Mouse (Mus musculus) G1E (cell line): ENCODE results near the gene Mpc2. TPM values are rescaled to one million over a fixed set of nuclear protein-coding genes. Genes with fewer than 3 reads are reported as not detected.

Experiments
- ATAC-seq: 2 replicates; pipeline ENCODE4 v1.8.0; 2016; ENCODE audit warnings: mild to moderate bottlenecking; ENCODE audit not compliant: insufficient number of reproducible peaks, poor library complexity, low FRiP score, severe bottlenecking; ENCODE audit errors: extremely low read depth
- DNase-seq: peaks from one replicate; pipeline ENCODE4 v3.0.0; 2012; ENCODE audit warnings: low spot score
- H3K27me3 ChIP-seq: 2 replicates; pipeline ENCODE4 v1.6.1; 2012; ENCODE audit warnings: mild to moderate bottlenecking, low read length, inconsistent platforms; ENCODE audit not compliant: insufficient read depth
- H3K36me3 ChIP-seq: replicated peaks from 2 replicates; pipeline ENCODE3; 2012; ENCODE audit warnings: mild to moderate bottlenecking, inconsistent platforms
- H3K4me1 ChIP-seq: 2 replicates; pipeline ENCODE4 v1.6.1; 2012; ENCODE audit warnings: low read depth, low read length, inconsistent platforms, mixed read lengths; ENCODE audit not compliant: insufficient read depth
- H3K4me3 ChIP-seq: 2 replicates; pipeline ENCODE4 v1.5.1; 2012; ENCODE audit warnings: low read depth, mild to moderate bottlenecking, inconsistent platforms, low read length, moderate library complexity, mixed read lengths
- H3K9me3 ChIP-seq: replicated peaks from 2 replicates; pipeline ENCODE4 v1.6.1; 2012; ENCODE audit warnings: inconsistent platforms
- CTCF ChIP-seq: IDR thresholded peaks from 2 replicates; pipeline ENCODE4 v1.5.1; 2012; ENCODE audit warnings: low read depth, low read length, inconsistent platforms, mixed read lengths
- GATA1 ChIP-seq: IDR thresholded peaks from 2 replicates; pipeline ENCODE4 v1.6.1; 2012; ENCODE audit warnings: borderline replicate concordance, low read length, inconsistent platforms, mixed read lengths
- GATA2 ChIP-seq: IDR thresholded peaks from 2 replicates; pipeline ENCODE4 v1.6.1; 2012; ENCODE audit warnings: low read depth, low read length, inconsistent platforms, borderline replicate concordance
- POLR2AphosphoS5 ChIP-seq: IDR thresholded peaks from 2 replicates; pipeline ENCODE4 v1.6.1; 2012; ENCODE audit warnings: low read depth, low read length, inconsistent platforms; ENCODE audit not compliant: insufficient replicate concordance
- TAL1 ChIP-seq: conservative IDR thresholded peaks from 2 replicates; pipeline ENCODE4 v1.6.1; 2012; ENCODE audit warnings: low read depth, low read length, inconsistent platforms, mixed read lengths
- polyA plus RNA-seq: library from polyadenylated mRNA; stranded (reverse); fragments of >175 nt; gene quantifications from 2 replicates; pipeline ENCODE4 v1.2.3, GENCODE M21; 2012
- total RNA-seq, 2 experiments: library from RNA; stranded (forward) in 1 of 2; stranded (reverse) in 1 of 2; fragments of 200-1000 nt in 1 of 2; fragments of >200 nt in 1 of 2; fragmentation: Nextera tagmentation in 1 of 2; gene quantifications; 2 replicates each; pipeline ENCODE4 v1.2.3; 2014 to 2017

Gene Mpc2
- total RNA-seq (2014; fragmentation: Nextera tagmentation) (37.6 and 43.4 TPM in 2 replicates), total RNA-seq (2017) (121 and 126 TPM in 2 replicates), polyA plus RNA-seq (67.1 and 68.1 TPM in 2 replicates)

DNA sequence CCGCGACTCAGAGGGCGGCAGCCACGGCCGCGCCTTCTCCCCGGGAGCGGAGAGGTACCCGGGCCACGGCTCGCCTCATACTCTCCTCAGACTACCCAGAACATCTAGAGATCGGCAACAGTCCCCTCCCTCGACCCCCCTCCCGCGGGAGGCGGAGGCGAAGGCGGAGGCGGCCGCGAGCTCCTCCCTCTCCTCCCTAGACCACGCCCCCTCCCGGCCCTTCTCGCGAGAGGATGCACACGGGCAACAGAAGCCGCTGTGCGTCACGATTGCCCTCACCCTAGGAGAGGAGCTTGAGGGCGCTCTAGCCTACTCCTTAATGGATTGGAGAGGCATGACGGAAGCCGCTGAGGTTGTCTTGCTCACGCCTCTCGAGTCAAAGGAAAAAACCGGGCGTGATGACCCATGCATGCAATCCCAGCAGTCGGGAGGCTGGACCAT lies at the start of gene Mpc2, which contains the start of gene Dcaf6:
TSS of gene Mpc2 (plus strand) at position 278 of the 441 bp plus-strand sequence.
TSS of gene Dcaf6 (minus strand) at position 116 of the 441 bp plus-strand sequence.
- Histone ChIP-seq H3K4me3 (peak within 1 kb of the TSS; percentile 91), H3K4me1 (peaks cover 19% of the 10 kb centered on the region), H3K9me3 (no peaks in the 10 kb centered on the region), H3K27me3 (no peaks in the 10 kb centered on the region), H3K36me3 (peaks cover 4% of the 10 kb centered on the region)
- ATAC-seq (peak; percentile 71), DNase-seq (peak; percentile 83)
- TF ChIP-seq POLR2AphosphoS5, result 0 out of 2 replicates have a peak, but pooled peaks have one; percentile 32
- TF ChIP-seq GATA2, result no peak
- TF ChIP-seq GATA1, result no peak

DNA sequence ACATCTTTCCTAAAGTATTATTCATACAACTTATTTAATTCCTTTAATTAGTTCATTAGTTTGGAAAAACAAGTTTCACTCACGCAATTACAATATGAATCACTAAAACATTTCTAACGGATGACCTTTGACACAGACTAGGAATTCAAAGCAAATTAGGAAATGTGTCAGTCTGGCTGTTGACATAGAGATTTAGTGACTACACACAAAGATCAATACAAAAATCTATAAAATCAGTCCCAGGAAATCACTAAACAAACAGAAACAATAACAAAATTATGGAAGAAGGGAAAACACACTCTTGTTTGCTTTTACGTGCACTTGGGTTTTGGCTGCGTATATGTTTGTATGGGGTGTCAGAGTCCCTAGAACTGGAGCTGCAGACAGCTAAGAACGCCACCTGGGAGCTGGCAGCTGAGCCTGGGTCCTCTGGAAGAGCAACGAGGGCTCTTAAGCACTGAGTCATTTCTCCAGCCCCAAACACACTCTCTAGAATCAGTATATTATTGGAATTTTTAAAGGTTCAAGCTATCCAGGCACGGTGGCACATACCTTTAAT lies 39.0 kb upstream of the Mpc2 start:
- Histone ChIP-seq H3K27me3 (no peaks in the 10 kb centered on the region), H3K4me1 (no peaks in the 10 kb centered on the region; the same call in 1 of the 2 replicates), H3K4me3 (no peak overlapping the region), H3K9me3 (no peaks in the 10 kb centered on the region), H3K36me3 (peaks cover 33% of the 10 kb centered on the region)
- no peak for TF ChIP-seq TAL1
- TF ChIP-seq GATA1, result no peak
- no peak for TF ChIP-seq POLR2AphosphoS5
- no peak for TF ChIP-seq GATA2
- TF ChIP-seq CTCF, result no peak
- no peak for ATAC-seq
- DNase-seq, result no peak

DNA sequence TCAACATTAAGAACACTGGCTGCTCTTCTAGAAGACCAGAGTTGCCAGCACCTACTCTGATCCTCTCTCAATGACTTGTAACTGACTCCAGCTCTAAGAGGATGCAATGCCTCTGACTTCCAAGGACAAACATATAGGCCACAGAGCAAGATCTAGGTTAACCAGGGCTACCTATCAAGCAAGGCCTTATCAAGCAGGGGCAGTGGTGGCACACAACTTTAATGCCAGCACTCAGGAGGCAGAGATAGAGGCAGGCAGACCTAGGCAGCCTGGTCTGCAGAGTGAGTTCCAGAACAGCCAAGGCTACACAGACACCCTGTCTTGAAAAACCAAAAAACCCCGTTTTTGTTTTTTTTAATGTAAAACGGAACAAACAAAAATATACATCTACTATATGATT lies 34.2 kb upstream of the Mpc2 start:
- no peak for DNase-seq
- H3K27me3 ChIP-seq, result no peaks in the 10 kb centered on the region
- no peak overlapping the region for H3K4me3 ChIP-seq
- H3K4me1 ChIP-seq, result no peaks in the 10 kb centered on the region; the same call in 1 of the 2 replicates
- H3K9me3 ChIP-seq, result no peaks in the 10 kb centered on the region
- peaks cover 31% of the 10 kb centered on the region for H3K36me3 ChIP-seq
- ATAC-seq, result no peak
- TF ChIP-seq CTCF, result no peak

DNA sequence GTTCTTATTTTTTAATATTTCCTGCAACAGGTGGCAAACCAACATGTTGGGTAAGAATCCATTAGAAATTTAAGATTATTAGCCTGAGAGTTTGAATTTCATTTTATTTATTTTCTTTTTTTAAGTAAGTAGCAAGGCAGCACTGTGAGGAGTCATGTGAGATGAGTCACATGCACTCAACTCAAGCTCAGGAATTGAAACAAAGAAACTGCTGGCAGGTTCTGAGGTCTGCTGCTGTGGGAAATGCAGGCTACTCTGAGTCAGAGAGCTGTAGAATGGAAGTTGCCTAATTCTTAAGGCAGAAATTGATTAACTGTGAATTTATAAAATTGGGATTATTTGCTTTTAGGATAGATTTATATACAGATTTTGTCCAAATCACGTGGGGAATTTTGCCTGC lies 27.6 kb upstream of the Mpc2 start:
- Histone ChIP-seq H3K4me3 (no peak overlapping the region), H3K27me3 (no peaks in the 10 kb centered on the region), H3K9me3 (no peaks in the 10 kb centered on the region), H3K36me3 (peaks cover 19% of the 10 kb centered on the region), H3K4me1 (peaks cover 8% of the 10 kb centered on the region)
- TF ChIP-seq TAL1 (no peak), CTCF (no peak), POLR2AphosphoS5 (no peak), GATA1 (no peak), GATA2 (no peak)
- DNase-seq, result no peak
- no peak for ATAC-seq

DNA sequence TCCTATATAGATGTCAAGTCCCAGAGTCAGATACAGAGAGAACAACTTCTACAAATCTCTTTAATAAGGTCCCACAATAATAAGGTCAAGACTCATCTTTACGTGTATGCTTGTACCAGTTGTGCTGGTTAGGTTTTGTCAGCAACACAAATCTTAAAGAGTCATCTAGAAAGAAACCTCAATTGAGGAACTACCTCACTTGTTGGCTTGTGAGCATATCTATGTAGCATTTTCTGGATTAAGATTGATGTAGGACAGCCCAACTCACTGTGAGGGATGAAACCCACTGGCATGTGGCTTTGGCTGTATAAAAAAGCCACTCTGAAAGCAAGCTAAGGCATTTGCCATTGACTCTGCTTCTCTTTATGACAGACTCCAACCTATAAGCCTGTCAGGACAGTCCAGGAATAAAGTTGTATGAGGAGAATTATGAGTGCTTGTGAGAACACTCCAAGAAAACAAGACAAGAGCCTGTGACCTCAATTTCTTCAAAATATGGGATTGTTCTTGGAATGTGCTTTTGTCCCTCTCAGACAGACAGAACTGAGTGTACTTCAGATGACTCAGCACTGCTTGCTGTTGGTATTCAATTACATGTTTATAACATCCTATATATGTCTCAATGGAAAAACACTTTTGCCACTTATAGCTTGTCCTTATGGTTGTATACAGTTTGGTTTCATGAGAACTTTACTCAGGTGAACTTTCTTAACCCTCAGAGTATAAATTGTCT lies 22.0 kb upstream of the Mpc2 start:
- Histone ChIP-seq H3K4me1 (peaks cover 38% of the 10 kb centered on the region), H3K9me3 (no peaks in the 10 kb centered on the region), H3K36me3 (peaks cover 37% of the 10 kb centered on the region), H3K4me3 (no peak overlapping the region), H3K27me3 (no peaks in the 10 kb centered on the region)
- TF ChIP-seq GATA2 (no peak), POLR2AphosphoS5 (no peak), TAL1 (no peak), GATA1 (no peak), CTCF (no peak)
- peak; percentile 5 for DNase-seq
- ATAC-seq, result peak; percentile 38; the same call in 1 of the 2 replicates

DNA sequence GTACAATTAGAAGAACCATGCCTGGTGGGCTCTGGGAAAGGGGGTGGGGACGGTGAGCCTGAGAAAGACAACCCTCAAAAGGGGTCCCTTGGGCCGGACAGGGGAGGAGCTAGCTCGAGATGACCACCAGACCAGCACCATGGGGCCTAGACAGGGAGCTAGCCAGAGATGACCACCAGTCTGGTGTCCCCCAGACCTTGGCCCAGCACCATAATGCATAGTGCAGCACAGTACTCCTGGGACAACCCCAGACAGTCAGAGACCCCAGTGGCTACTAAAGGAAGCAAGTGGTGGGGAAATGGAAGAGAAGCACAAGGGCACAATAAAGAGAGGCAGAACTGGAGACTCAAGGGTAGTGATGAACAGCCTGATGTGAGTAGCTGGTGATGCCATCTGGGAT lies 19.6 kb upstream of the Mpc2 start:
- Histone ChIP-seq H3K4me1 (peaks cover 38% of the 10 kb centered on the region), H3K27me3 (no peaks in the 10 kb centered on the region), H3K4me3 (no peak overlapping the region), H3K9me3 (no peaks in the 10 kb centered on the region), H3K36me3 (peaks cover 30% of the 10 kb centered on the region)
- DNase-seq (no peak), ATAC-seq (no peak)
- no peak for TF ChIP-seq GATA2
- TF ChIP-seq CTCF, result no peak
- no peak for TF ChIP-seq TAL1
- TF ChIP-seq GATA1, result no peak
- no peak for TF ChIP-seq POLR2AphosphoS5
